In genomic region chr4:136260491-136261180, GRCm38 (mm10) we compare ENCODE assay signal across 8 mouse cellular contexts. TPM values are rescaled to one million over a fixed set of nuclear protein-coding genes. Genes with fewer than 3 reads are reported as not detected.
DNase-seq lines count a peak whose midpoint lies in the region; ATAC-seq and TF ChIP-seq lines count a peak whose summit lies in the region.

No protein-coding gene starts in this region.

- H3K27ac ChIP-seq in liver, embryonic 14.5 days, result no peak overlapping the region
- 0 out of 2 replicates have a peak overlapping the region, but pooled peaks have one; percentile 19 for H3K27ac ChIP-seq in neural tube, embryonic 15.5 days (replicated peaks)
- no peak overlapping the region for H3K27ac ChIP-seq in testis, adult 2 months (ENCODE audit: control insufficient read depth, insufficient read depth, low read depth, low read length)

- H3K4me3 ChIP-seq in liver, embryonic 14.5 days (ENCODE audit: insufficient read depth in 1 of 2, low read depth in 2 of 2, low read length in 2 of 2), result no peak overlapping the region
- H3K4me3 ChIP-seq in neural tube, embryonic 15.5 days (replicated peaks), result no peak overlapping the region
- no peak overlapping the region for H3K4me3 ChIP-seq in testis, adult 2 months (ENCODE audit: control insufficient read depth, low read depth, low read length)

- TF ChIP-seq POLR2A in testis, adult 2 months (IDR thresholded peaks at IDR 0.05; ENCODE audit: control insufficient read depth, low read depth, low read length), result no peak

- H3K9me3 ChIP-seq in liver, embryonic 14.5 days (ENCODE audit: control insufficient read depth, low read length), result no peaks in the 10 kb centered on the region
- no peaks in the 10 kb centered on the region for H3K9me3 ChIP-seq in neural tube, embryonic 15.5 days (replicated peaks)

- WGBS in liver, embryonic 14.5 days (ENCODE audit: insufficient replicate concordance), result 34% methylated on average over 10 of the region's 10 CpGs
- WGBS in neural tube, embryonic 15.5 days, result 41% methylated on average over 10 of the region's 10 CpGs

- H3K27me3 ChIP-seq in liver, embryonic 14.5 days (ENCODE audit: control insufficient read depth, insufficient read depth, low read length), result no peaks in the 10 kb centered on the region
- H3K27me3 ChIP-seq in neural tube, embryonic 15.5 days (replicated peaks), result no peaks in the 10 kb centered on the region
- H3K27me3 ChIP-seq in testis, adult 2 months (ENCODE audit: control insufficient read depth, insufficient read depth, low read length), result no peaks in the 10 kb centered on the region

- H3K4me1 ChIP-seq in liver, embryonic 14.5 days (replicated peaks; ENCODE audit: control insufficient read depth in 2 of 2, insufficient read depth in 2 of 2, low read length in 1 of 2), result peaks cover 0 to 5% of the 10 kb centered on the region in 2 experiments; a peak in 1 of 4 replicates
- peaks cover 4% of the 10 kb centered on the region; the same call in 1 of the 2 replicates for H3K4me1 ChIP-seq in neural tube, embryonic 15.5 days
- H3K4me1 ChIP-seq in testis, adult 2 months (ENCODE audit: control insufficient read depth, insufficient read depth, low read length), result no peaks in the 10 kb centered on the region

- peak; percentile 80 for DNase-seq in 3T3-L1 (ENCODE audit: low read depth, low spot score)
- peak; percentile 72 to 91 for DNase-seq in adrenal gland, adult (ENCODE audit: inconsistent age in 2 of 2, low spot score in 1 of 2)
- peak; percentile 85 for DNase-seq in embryo, embryonic 10 days (ENCODE audit: low spot score)
- peak; percentile 98 for DNase-seq in heart, adult 11 months
- DNase-seq in kidney, adult 9 months, result peak; percentile 84
- peak; percentile 40 to 50 (median 42) for DNase-seq in liver, embryonic 14.5 days (ENCODE audit: low read depth in 3 of 3, low spot score in 3 of 3)

- no peaks in the 10 kb centered on the region for H3K36me3 ChIP-seq in liver, embryonic 14.5 days (replicated peaks; ENCODE audit: control insufficient read depth, insufficient read depth, low read depth)
- no peaks in the 10 kb centered on the region for H3K36me3 ChIP-seq in neural tube, embryonic 15.5 days
- no peaks in the 10 kb centered on the region for H3K36me3 ChIP-seq in testis, adult 2 months (ENCODE audit: control insufficient read depth, insufficient read depth, low read length)

- H3K4me2 ChIP-seq in liver, embryonic 14.5 days (ENCODE audit: low read depth), result no peak overlapping the region
- H3K4me2 ChIP-seq in neural tube, embryonic 15.5 days, result no peak overlapping the region

- no peak overlapping the region for H3K9ac ChIP-seq in liver, embryonic 14.5 days (replicated peaks)
- H3K9ac ChIP-seq in neural tube, embryonic 15.5 days (replicated peaks), result no peak overlapping the region

- 0 out of 2 replicates have a peak, but pooled peaks have one; percentile 28 for ATAC-seq in liver, embryonic 14.5 days (ENCODE audit: insufficient read depth)
- peak; percentile 59; the same call in 1 of the 2 replicates for ATAC-seq in neural tube, embryonic 15.5 days (ENCODE audit: low FRiP score)

- TF ChIP-seq EP300 in liver, embryonic 14.5 days (IDR thresholded peaks at IDR 0.05; ENCODE audit: low read depth), result no peak

- TF ChIP-seq CTCF in liver, embryonic 14.5 days (IDR thresholded peaks at IDR 0.05; ENCODE audit: low read depth), result peak; percentile 96
- TF ChIP-seq CTCF in testis, adult 2 months (IDR thresholded peaks at IDR 0.05; ENCODE audit: control insufficient read depth, insufficient read depth, insufficient replicate concordance, low read depth, low read length), result peak; percentile 89; the same call in 1 of the 2 replicates

RNA-seq across cellular contexts. Expression of gene Tcea3, which starts 13.1 kb away (rescaled TPM):
- polyA plus RNA-seq in liver, embryonic 14.5 days (2012; rRNA removed), result 2.3 and 4.8 TPM in 2 replicates
- 12.4 and 15.6 TPM in 2 replicates for polyA plus RNA-seq in liver, embryonic 14.5 days (2014; fragmentation: Nextera tagmentation; extraction: Ambion mirVana)
- polyA plus RNA-seq in neural tube, embryonic 15.5 days (2015; fragmentation: Nextera tagmentation; extraction: Ambion mirVana), result 2.2 and 2.5 TPM in 2 replicates
- polyA plus RNA-seq in testis, adult 2 months (2012; rRNA removed), result 0.49 and 0.54 TPM in 2 replicates

RNA-seq across cellular contexts. Expression of gene Zfp46, which starts 23.8 kb away (rescaled TPM):
- 2.6 and 2.7 TPM in 2 replicates for polyA plus RNA-seq in liver, embryonic 14.5 days (2012; rRNA removed)
- 2.6 and 2.9 TPM in 2 replicates for polyA plus RNA-seq in liver, embryonic 14.5 days (2014; fragmentation: Nextera tagmentation; extraction: Ambion mirVana)
- polyA plus RNA-seq in neural tube, embryonic 15.5 days (2015; fragmentation: Nextera tagmentation; extraction: Ambion mirVana), result 34.7 and 37.5 TPM in 2 replicates
- 4.8 and 5.4 TPM in 2 replicates for polyA plus RNA-seq in testis, adult 2 months (2012; rRNA removed)

RNA-seq across cellular contexts. Expression of gene Hnrnpr, which starts 50.1 kb away (rescaled TPM):
- 21.0 and 41.5 TPM in 2 replicates for polyA plus RNA-seq in liver, embryonic 14.5 days (2012; rRNA removed)
- 40.7 and 48.9 TPM in 2 replicates for polyA plus RNA-seq in liver, embryonic 14.5 days (2014; fragmentation: Nextera tagmentation; extraction: Ambion mirVana)
- 182 and 188 TPM in 2 replicates for polyA plus RNA-seq in neural tube, embryonic 15.5 days (2015; fragmentation: Nextera tagmentation; extraction: Ambion mirVana)
- 25.5 and 30.3 TPM in 2 replicates for polyA plus RNA-seq in testis, adult 2 months (2012; rRNA removed)

RNA-seq across cellular contexts. Expression of gene Asap3, which starts 54.5 kb away (rescaled TPM):
- polyA plus RNA-seq in liver, embryonic 14.5 days (2012; rRNA removed), result 1.1 and 1.2 TPM in 2 replicates
- polyA plus RNA-seq in liver, embryonic 14.5 days (2014; fragmentation: Nextera tagmentation; extraction: Ambion mirVana), result 0.66 and 0.85 TPM in 2 replicates
- polyA plus RNA-seq in neural tube, embryonic 15.5 days (2015; fragmentation: Nextera tagmentation; extraction: Ambion mirVana), result 6.6 and 6.7 TPM in 2 replicates
- polyA plus RNA-seq in testis, adult 2 months (2012; rRNA removed), result 4.1 and 6.7 TPM in 2 replicates

Comparison
In these comparisons a context has a peak if more than half of its experiments do, and no peak if none do; other contexts are left out.
1. DNase-seq: peak in every context shown above with its lines; median percentile 98 in heart, adult 11 months; 85 in embryo, embryonic 10 days; 84 in kidney, adult 9 months; 82 in adrenal gland, adult; 80 in 3T3-L1; 42 in liver, embryonic 14.5 days.